Mouse (Mus musculus) lung, adult 10 weeks (tissue): Measurements from ENCODE around the gene Ppfibp2. TPM values are rescaled to one million over a fixed set of nuclear protein-coding genes. Genes with fewer than 3 reads are reported as not detected.

Experiments
- polyA plus RNA-seq: library from polyadenylated mRNA; stranded (reverse); fragments of 350-450 nt; fragmentation: Illumina TruSeq; extraction: RNeasy Lipid Tissue Mini Kit (QIAGEN cat#74804); gene quantifications from one replicate; pipeline ENCODE4 v1.2.3, GENCODE M21; 2014; ENCODE audit warnings: low read depth, low replicate concordance; ENCODE audit not compliant: insufficient read depth

Ppfibp2 gene
- polyA plus RNA-seq, result 13.1 TPM

GRCm38 (mm10) chr7:107594857-107595402 is at the start of gene Ppfibp2:
Ppfibp2 (plus strand) TSS chr7:107595207.

DNA sequence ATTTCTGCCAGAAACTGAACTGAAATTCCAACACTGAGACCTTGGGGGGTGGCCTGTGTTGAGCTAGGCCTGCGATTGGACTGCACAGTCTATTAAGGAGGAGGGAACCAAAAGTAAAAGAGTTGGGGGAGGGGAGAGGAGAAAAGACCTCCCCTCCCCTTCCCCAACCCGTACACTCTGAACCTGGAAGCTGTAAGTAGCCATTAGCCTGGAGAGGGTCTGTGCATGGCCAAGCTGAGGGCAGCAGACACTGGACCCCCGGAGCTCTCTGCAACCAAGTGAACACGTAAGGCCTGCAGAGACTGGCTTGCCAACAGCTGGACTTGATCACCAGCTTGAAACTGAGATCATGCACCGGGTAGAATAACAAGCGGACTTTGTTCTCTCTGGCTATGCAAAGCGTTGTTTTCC is 27.7 kb upstream of the Ppfibp2 start, which contains the start of gene Olfml1:
Gene Olfml1, plus strand, starts transcription at position 186 of the 411 bp plus-strand sequence.

DNA sequence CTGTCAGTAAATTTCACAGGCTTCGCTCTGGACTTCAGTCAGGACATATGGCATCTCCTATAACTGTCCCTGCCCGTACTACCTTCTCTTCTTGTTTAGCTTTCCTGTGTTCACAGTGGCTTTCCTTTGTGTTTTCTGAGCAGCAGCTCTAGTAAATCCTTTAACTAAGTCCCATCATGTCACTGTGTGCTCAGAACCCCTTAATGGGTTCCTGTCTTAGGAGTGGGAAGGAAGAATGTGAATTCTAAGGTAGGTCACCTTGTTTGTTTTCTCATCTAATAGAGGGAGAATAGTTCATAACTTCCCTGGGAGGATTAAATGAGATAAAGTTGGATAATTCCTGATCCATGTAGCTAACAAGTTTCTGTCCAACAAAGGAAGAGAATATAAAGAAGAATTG is 30.1 kb downstream of the Ppfibp2 start, which contains the start of gene 5330417H12Rik:
Gene 5330417H12Rik, minus strand, starts transcription at position 101 of the 400 bp plus-strand sequence.

DNA sequence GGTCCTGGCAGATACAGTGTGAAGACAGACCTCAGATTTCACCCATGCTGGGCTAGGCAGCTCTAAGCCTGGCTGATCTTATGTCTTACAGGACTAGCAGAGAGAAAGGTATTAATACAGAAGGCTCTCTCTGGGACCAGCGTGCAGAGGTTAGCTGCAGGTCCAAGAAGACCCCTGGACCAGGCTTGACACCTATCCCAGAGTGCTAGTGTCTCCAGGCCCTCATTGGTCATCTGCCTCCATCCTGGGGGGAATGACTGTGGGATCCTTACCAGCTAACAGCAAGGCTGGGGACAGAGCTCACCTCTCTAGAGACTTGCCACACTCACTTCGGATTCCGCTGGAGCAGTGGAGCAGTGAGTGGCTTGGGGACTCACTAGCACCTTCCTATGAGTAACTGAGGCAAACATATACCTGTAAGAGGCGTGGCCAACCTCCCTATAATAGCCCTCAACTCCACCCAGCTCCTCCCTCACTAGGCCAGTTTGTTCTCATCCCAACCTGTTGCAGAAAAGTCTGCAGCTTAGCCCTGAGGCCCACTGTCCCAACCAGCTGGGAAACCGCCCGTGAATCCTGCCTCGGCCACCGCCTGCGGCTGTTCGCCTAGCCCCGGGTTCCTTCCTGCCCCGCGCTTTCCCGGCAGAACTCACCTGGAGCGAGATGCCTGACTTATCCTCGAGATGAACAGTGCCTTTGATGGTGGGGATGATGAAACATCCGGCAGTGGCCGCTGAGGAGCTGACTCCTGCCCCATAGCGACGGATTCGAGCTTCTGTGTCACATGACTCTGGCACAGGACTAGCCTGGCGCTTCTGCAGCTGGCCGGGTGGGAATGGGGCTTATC is 162.5 kb downstream of the Ppfibp2 start, which contains the start of gene Cyb5r2:
Gene Cyb5r2, minus strand, starts transcription at position 725 of the 844 bp plus-strand sequence.

Other genes with a start within 250 kb of the Ppfibp2 start
- 0.33 TPM for gene Syt9, start 224.5 kb upstream of the Ppfibp2 start, polyA plus RNA-seq
- gene Olfml1, start 27.8 kb upstream of the Ppfibp2 start, polyA plus RNA-seq, result 11.3 TPM
- gene 5330417H12Rik, start 30.0 kb downstream of the Ppfibp2 start, polyA plus RNA-seq, result not detected
- not detected for gene Cyb5r2, start 162.8 kb downstream of the Ppfibp2 start, polyA plus RNA-seq
- not detected for gene Ovch2, start 206.0 kb downstream of the Ppfibp2 start, polyA plus RNA-seq
- gene Olfr467, start 217.1 kb downstream of the Ppfibp2 start, polyA plus RNA-seq, result not detected
- gene Olfr469, start 230.3 kb downstream of the Ppfibp2 start, polyA plus RNA-seq, result not detected